Mouse (Mus musculus): ENCODE measurements around the gene Foxj1. TPM values are rescaled to one million over a fixed set of nuclear protein-coding genes. Genes with fewer than 3 reads are reported as not detected.

Gene Foxj1
- polyA plus RNA-seq, 1 experiment = 0.14 TPM

- no peak for TF ChIP-seq MAX (IDR thresholded peaks at IDR 0.05)
- no peak for TF ChIP-seq FOSL1 (IDR thresholded peaks at IDR 0.05; ENCODE audit: insufficient read depth, low read length, poor library complexity, severe bottlenecking)
- TF ChIP-seq CEBPB (IDR thresholded peaks at IDR 0.05; ENCODE audit: low read depth) = no peak
- TF ChIP-seq MYOG (IDR thresholded peaks at IDR 0.05; ENCODE audit: control insufficient read depth, extremely low read depth, insufficient read length) = no peak
- TF ChIP-seq CTCF (IDR thresholded peaks at IDR 0.05; ENCODE audit: control insufficient read depth, insufficient read depth, insufficient read length) = no peak
- TF ChIP-seq MYOD1 (IDR thresholded peaks at IDR 0.05; ENCODE audit: control insufficient read depth, insufficient read length, low read depth) = no peak
- TF ChIP-seq USF1 (IDR thresholded peaks at IDR 0.05; ENCODE audit: low read depth) = no peak
- Histone ChIP-seq H3K36me3 (ENCODE audit: control insufficient read depth, insufficient read depth) (peaks cover 23% of the 10 kb centered on the region), H3K79me3 (ENCODE audit: low read depth) (no peaks in the 10 kb centered on the region), H3K4me3 (ENCODE audit: insufficient read depth, poor library complexity, severe bottlenecking) (no peak overlapping the region), H3K27me3 (ENCODE audit: control insufficient read depth, insufficient read depth, insufficient read length) (no peaks in the 10 kb centered on the region), H3ac (ENCODE audit: control insufficient read depth, insufficient read length, low read depth) (no peak overlapping the region), H3K79me2 (ENCODE audit: control insufficient read depth, insufficient read depth) (no peaks in the 10 kb centered on the region)
These were observed 37.0 kb downstream of the Foxj1 start for GRCm38 (mm10) chr11:116298221-116298620.

- no peak overlapping the region for H3ac ChIP-seq (ENCODE audit: control insufficient read depth, insufficient read length, low read depth)
- no peak overlapping the region for H3K4me3 ChIP-seq (ENCODE audit: insufficient read depth, poor library complexity, severe bottlenecking)
- TF ChIP-seq CTCF (IDR thresholded peaks at IDR 0.05; ENCODE audit: control insufficient read depth, insufficient read depth, insufficient read length) (no peak), FOSL1 (IDR thresholded peaks at IDR 0.05; ENCODE audit: insufficient read depth, low read length, poor library complexity, severe bottlenecking) (no peak), MYOD1 (IDR thresholded peaks at IDR 0.05; ENCODE audit: control insufficient read depth, insufficient read length, low read depth) (no peak), USF1 (IDR thresholded peaks at IDR 0.05; ENCODE audit: low read depth) (no peak)
- H3K27me3 ChIP-seq (ENCODE audit: control insufficient read depth, insufficient read depth, insufficient read length) = no peaks in the 10 kb centered on the region
- H3K36me3 ChIP-seq (ENCODE audit: control insufficient read depth, insufficient read depth) = peaks cover 14% of the 10 kb centered on the region
- H3K79me2 ChIP-seq (ENCODE audit: control insufficient read depth, insufficient read depth) = no peaks in the 10 kb centered on the region
- no peaks in the 10 kb centered on the region for H3K79me3 ChIP-seq (ENCODE audit: low read depth)
These were observed 38.2 kb downstream of the Foxj1 start for GRCm38 (mm10) chr11:116297017-116297416.

GRCm38 (mm10) chr11:116296191-116296734 is 38.9 kb downstream of the Foxj1 start:
- no peaks in the 10 kb centered on the region for H3K79me2 ChIP-seq (ENCODE audit: control insufficient read depth, insufficient read depth)
- TF ChIP-seq MAX (IDR thresholded peaks at IDR 0.05) = no peak
- H3ac ChIP-seq (ENCODE audit: control insufficient read depth, insufficient read length, low read depth) = no peak overlapping the region
- H3K36me3 ChIP-seq (ENCODE audit: control insufficient read depth, insufficient read depth) = peaks cover 8% of the 10 kb centered on the region
- H3K4me3 ChIP-seq (ENCODE audit: insufficient read depth, poor library complexity, severe bottlenecking) = no peak overlapping the region
- no peaks in the 10 kb centered on the region for H3K27me3 ChIP-seq (ENCODE audit: control insufficient read depth, insufficient read depth, insufficient read length)
- no peaks in the 10 kb centered on the region for H3K79me3 ChIP-seq (ENCODE audit: low read depth)

- Histone ChIP-seq H3ac (ENCODE audit: control insufficient read depth, insufficient read length, low read depth) (no peak overlapping the region), H3K27me3 (ENCODE audit: control insufficient read depth, insufficient read depth, insufficient read length) (no peaks in the 10 kb centered on the region), H3K79me3 (ENCODE audit: low read depth) (no peaks in the 10 kb centered on the region), H3K79me2 (ENCODE audit: control insufficient read depth, insufficient read depth) (no peaks in the 10 kb centered on the region), H3K36me3 (ENCODE audit: control insufficient read depth, insufficient read depth) (peaks cover 11% of the 10 kb centered on the region), H3K4me3 (ENCODE audit: insufficient read depth, poor library complexity, severe bottlenecking) (no peak overlapping the region)
- TF ChIP-seq CTCF (IDR thresholded peaks at IDR 0.05; ENCODE audit: control insufficient read depth, insufficient read depth, insufficient read length) = peak; percentile 42
- TF ChIP-seq MAX (IDR thresholded peaks at IDR 0.05) = no peak
These were observed 40.9 kb downstream of the Foxj1 start for GRCm38 (mm10) chr11:116294319-116294718.

GRCm38 (mm10) chr11:116293538-116294137 is 41.6 kb downstream of the Foxj1 start:
- Histone ChIP-seq H3K79me2 (ENCODE audit: control insufficient read depth, insufficient read depth) (no peaks in the 10 kb centered on the region), H3K27me3 (ENCODE audit: control insufficient read depth, insufficient read depth, insufficient read length) (no peaks in the 10 kb centered on the region), H3K36me3 (ENCODE audit: control insufficient read depth, insufficient read depth) (peaks cover 16% of the 10 kb centered on the region), H3ac (ENCODE audit: control insufficient read depth, insufficient read length, low read depth) (no peak overlapping the region), H3K4me3 (ENCODE audit: insufficient read depth, poor library complexity, severe bottlenecking) (no peak overlapping the region), H3K79me3 (ENCODE audit: low read depth) (no peaks in the 10 kb centered on the region)
- TF ChIP-seq MAX (IDR thresholded peaks at IDR 0.05) (no peak), FOSL1 (IDR thresholded peaks at IDR 0.05; ENCODE audit: insufficient read depth, low read length, poor library complexity, severe bottlenecking) (no peak), MYOD1 (IDR thresholded peaks at IDR 0.05; ENCODE audit: control insufficient read depth, insufficient read length, low read depth) (no peak), USF1 (IDR thresholded peaks at IDR 0.05; ENCODE audit: low read depth) (no peak), CEBPB (IDR thresholded peaks at IDR 0.05; ENCODE audit: low read depth) (no peak), CTCF (IDR thresholded peaks at IDR 0.05; ENCODE audit: control insufficient read depth, insufficient read depth, insufficient read length) (no peak), MYOG (IDR thresholded peaks at IDR 0.05; ENCODE audit: control insufficient read depth, extremely low read depth, insufficient read length) (no peak)

- peaks cover 23% of the 10 kb centered on the region for H3K36me3 ChIP-seq (ENCODE audit: control insufficient read depth, insufficient read depth)
- TF ChIP-seq CTCF (IDR thresholded peaks at IDR 0.05; ENCODE audit: control insufficient read depth, insufficient read depth, insufficient read length) = no peak
- no peak for TF ChIP-seq MYOD1 (IDR thresholded peaks at IDR 0.05; ENCODE audit: control insufficient read depth, insufficient read length, low read depth)
- TF ChIP-seq MYOG (IDR thresholded peaks at IDR 0.05; ENCODE audit: control insufficient read depth, extremely low read depth, insufficient read length) = no peak
- no peak for TF ChIP-seq MAX (IDR thresholded peaks at IDR 0.05)
- no peak for TF ChIP-seq USF1 (IDR thresholded peaks at IDR 0.05; ENCODE audit: low read depth)
- no peak for TF ChIP-seq FOSL1 (IDR thresholded peaks at IDR 0.05; ENCODE audit: insufficient read depth, low read length, poor library complexity, severe bottlenecking)
- no peak for TF ChIP-seq CEBPB (IDR thresholded peaks at IDR 0.05; ENCODE audit: low read depth)
These were observed 42.8 kb downstream of the Foxj1 start for GRCm38 (mm10) chr11:116292401-116292800.

More at GRCm38 (mm10) chr11:116292401-116292800, 42.8 kb downstream of the Foxj1 start:
- Histone ChIP-seq H3ac (ENCODE audit: control insufficient read depth, insufficient read length, low read depth) (no peak overlapping the region), H3K27me3 (ENCODE audit: control insufficient read depth, insufficient read depth, insufficient read length) (no peaks in the 10 kb centered on the region), H3K79me2 (ENCODE audit: control insufficient read depth, insufficient read depth) (no peaks in the 10 kb centered on the region), H3K79me3 (ENCODE audit: low read depth) (no peaks in the 10 kb centered on the region), H3K4me3 (ENCODE audit: insufficient read depth, poor library complexity, severe bottlenecking) (no peak overlapping the region)

All from C2C12 (cell line).